ENCODE assay signal across 22 mouse cellular contexts in genomic region chr1:90176223-90176622, GRCm38 (mm10). TPM values are rescaled to one million over a fixed set of nuclear protein-coding genes. Genes with fewer than 3 reads are reported as not detected.
DNase-seq lines count a peak whose midpoint lies in the region; ATAC-seq and TF ChIP-seq lines count a peak whose summit lies in the region.
"Had no signal": no experiment of that assay in that cellular context is flagged by ENCODE, and none has a peak within 500 bp of the region (broad histone marks: within the 10 kb centered on the region; RNA-seq: fewer than 3 reads in every experiment).

No protein-coding gene starts in this region.

- WGBS in heart, postnatal 0 days: 28% methylated on average over 7 of the region's 7 CpGs
- 66% methylated on average over 7 of the region's 7 CpGs for WGBS in heart, embryonic 10.5 days
- WGBS in midbrain, postnatal 0 days: 56% methylated on average over 7 of the region's 7 CpGs
- WGBS in midbrain, embryonic 10.5 days: 87% methylated on average over 7 of the region's 7 CpGs
- WGBS in embryonic facial prominence, embryonic 14.5 days: 11% methylated on average over 7 of the region's 7 CpGs
- WGBS in intestine, postnatal 0 days: 64% methylated on average over 7 of the region's 7 CpGs

- no peaks in the 10 kb centered on the region for H3K4me1 ChIP-seq in heart, postnatal 0 days (ENCODE audit: control insufficient read depth, insufficient read depth)
- H3K4me1 ChIP-seq in heart, embryonic 10.5 days: peaks cover 11% of the 10 kb centered on the region
- no peaks in the 10 kb centered on the region for H3K4me1 ChIP-seq in midbrain, postnatal 0 days (ENCODE audit: insufficient read depth, low read length)
- H3K4me1 ChIP-seq in midbrain, embryonic 10.5 days: peaks cover 12% of the 10 kb centered on the region
- peaks cover 21% of the 10 kb centered on the region for H3K4me1 ChIP-seq in embryonic facial prominence, embryonic 14.5 days (ENCODE audit: control insufficient read depth, insufficient read depth, low read length)
- no peaks in the 10 kb centered on the region for H3K4me1 ChIP-seq in intestine, postnatal 0 days (replicated peaks; ENCODE audit: control insufficient read depth, insufficient read depth, low read length)

- no peaks in the 10 kb centered on the region for H3K36me3 ChIP-seq in heart, postnatal 0 days (replicated peaks; ENCODE audit: control insufficient read depth, insufficient read depth, low read length)
- H3K36me3 ChIP-seq in heart, embryonic 10.5 days: no peaks in the 10 kb centered on the region
- H3K36me3 ChIP-seq in midbrain, postnatal 0 days (ENCODE audit: insufficient read depth, low read length): no peaks in the 10 kb centered on the region
- no peaks in the 10 kb centered on the region for H3K36me3 ChIP-seq in midbrain, embryonic 10.5 days
- no peaks in the 10 kb centered on the region for H3K36me3 ChIP-seq in embryonic facial prominence, embryonic 14.5 days (ENCODE audit: control insufficient read depth, insufficient read depth, low read length)
- H3K36me3 ChIP-seq in intestine, postnatal 0 days (ENCODE audit: control insufficient read depth, insufficient read depth): no peaks in the 10 kb centered on the region
- H3K36me3 ChIP-seq: heart, embryonic 12.5 days had no signal

- TF ChIP-seq CTCF in heart, postnatal 0 days (IDR thresholded peaks at IDR 0.05; ENCODE audit: low read depth): no peak
- no peak for TF ChIP-seq CTCF in midbrain, postnatal 0 days (IDR thresholded peaks at IDR 0.05)
- TF ChIP-seq CTCF in intestine, postnatal 0 days (IDR thresholded peaks at IDR 0.05; ENCODE audit: low read depth): no peak

- no peak overlapping the region for H3K27ac ChIP-seq in heart, postnatal 0 days (ENCODE audit: low read depth)
- H3K27ac ChIP-seq in heart, embryonic 10.5 days: no peak overlapping the region
- H3K27ac ChIP-seq in midbrain, postnatal 0 days (ENCODE audit: low read depth, low read length): no peak overlapping the region
- H3K27ac ChIP-seq in midbrain, embryonic 10.5 days (replicated peaks): no peak overlapping the region
- H3K27ac ChIP-seq in embryonic facial prominence, embryonic 14.5 days (replicated peaks; ENCODE audit: low read depth, low read length): 0 out of 2 replicates have a peak overlapping the region, but pooled peaks have one; percentile 35
- no peak overlapping the region for H3K27ac ChIP-seq in intestine, postnatal 0 days (ENCODE audit: low read depth, low read length)
- H3K27ac ChIP-seq: forebrain, embryonic 13.5 days; gastrocnemius, adult 2 months; left cerebral cortex, adult 2 months had no signal

- TF ChIP-seq EP300 in heart, postnatal 0 days (IDR thresholded peaks at IDR 0.05; ENCODE audit: low read depth): no peak

- no peak; the same call in 1 of the 2 replicates for ATAC-seq in heart, postnatal 0 days (ENCODE audit: insufficient read depth, low read depth)
- no peak for ATAC-seq in midbrain, postnatal 0 days (ENCODE audit: low FRiP score)
- ATAC-seq in embryonic facial prominence, embryonic 14.5 days (ENCODE audit: low read depth): peak; percentile 77
- no peak for ATAC-seq in intestine, postnatal 0 days
- ATAC-seq: activated CD4-positive, CD25-positive, alpha-beta regulatory T cell, adult 4 months; CD4-positive, CD25-positive, alpha-beta regulatory T cell, adult 4 months; forebrain, embryonic 13.5 days had no signal

- peak; percentile 53 for DNase-seq in heart, postnatal 0 days (ENCODE audit: low spot score)
- no peak for DNase-seq in heart, embryonic 10.5 days (ENCODE audit: low spot score)
- peak; percentile 27 for DNase-seq in midbrain, postnatal 0 days (ENCODE audit: low spot score)
- no peak for DNase-seq in midbrain, embryonic 10.5 days (ENCODE audit: low spot score)
- DNase-seq in embryonic facial prominence, embryonic 14.5 days (ENCODE audit: low spot score): peak; percentile 93
- DNase-seq in telencephalon, adult 2 months (ENCODE audit: low read depth, low spot score): peak; percentile 16
- DNase-seq: adrenal gland, postnatal 10 days; cerebellum, adult 11 months; gastrocnemius, adult 2 months; heart, postnatal 4 days; kidney, postnatal 4 days; layer of hippocampus, adult 9-11 months; thymus, postnatal 4 days had no signal

- H3K9me3 ChIP-seq in heart, postnatal 0 days (replicated peaks; ENCODE audit: control insufficient read depth, low read length): no peaks in the 10 kb centered on the region
- no peaks in the 10 kb centered on the region for H3K9me3 ChIP-seq in heart, embryonic 10.5 days
- no peaks in the 10 kb centered on the region for H3K9me3 ChIP-seq in midbrain, postnatal 0 days (ENCODE audit: low read length)
- H3K9me3 ChIP-seq in midbrain, embryonic 10.5 days (replicated peaks): no peaks in the 10 kb centered on the region; the same call in 1 of the 2 replicates
- no peaks in the 10 kb centered on the region for H3K9me3 ChIP-seq in embryonic facial prominence, embryonic 14.5 days (ENCODE audit: control insufficient read depth, low read length)
- H3K9me3 ChIP-seq in intestine, postnatal 0 days (ENCODE audit: control insufficient read depth): no peaks in the 10 kb centered on the region
- H3K9me3 ChIP-seq: forebrain, embryonic 13.5 days; heart, embryonic 12.5 days had no signal

- no peaks in the 10 kb centered on the region for H3K27me3 ChIP-seq in heart, postnatal 0 days (ENCODE audit: control insufficient read depth, insufficient read depth, low read length)
- H3K27me3 ChIP-seq in heart, embryonic 10.5 days (ENCODE audit: insufficient read depth, poor library complexity, severe bottlenecking): 0 out of 2 replicates have a peak, but pooled peaks cover 12% of the 10 kb centered on the region
- no peaks in the 10 kb centered on the region for H3K27me3 ChIP-seq in midbrain, postnatal 0 days (ENCODE audit: insufficient read depth, low read length)
- H3K27me3 ChIP-seq in midbrain, embryonic 10.5 days (ENCODE audit: low read depth, poor library complexity, severe bottlenecking): no peaks in the 10 kb centered on the region
- H3K27me3 ChIP-seq in embryonic facial prominence, embryonic 14.5 days (replicated peaks; ENCODE audit: control insufficient read depth, insufficient read depth, low read length): no peaks in the 10 kb centered on the region
- H3K27me3 ChIP-seq in intestine, postnatal 0 days (replicated peaks; ENCODE audit: control insufficient read depth, insufficient read depth, low read length): no peaks in the 10 kb centered on the region
- H3K27me3 ChIP-seq: forebrain, embryonic 13.5 days; heart, embryonic 12.5 days had no signal

- H3K9ac ChIP-seq in heart, postnatal 0 days (replicated peaks; ENCODE audit: low read depth, low read length): no peak overlapping the region
- H3K9ac ChIP-seq in midbrain, postnatal 0 days (replicated peaks; ENCODE audit: low read length, poor library complexity, severe bottlenecking): no peak overlapping the region
- H3K9ac ChIP-seq in embryonic facial prominence, embryonic 14.5 days (ENCODE audit: low read depth, low read length): no peak overlapping the region
- H3K9ac ChIP-seq in intestine, postnatal 0 days (ENCODE audit: low read depth, low read length): no peak overlapping the region
- H3K9ac ChIP-seq: forebrain, embryonic 13.5 days; heart, embryonic 12.5 days had no signal

- no peak overlapping the region for H3K4me2 ChIP-seq in heart, postnatal 0 days (ENCODE audit: low read depth, low read length)
- no peak overlapping the region for H3K4me2 ChIP-seq in midbrain, postnatal 0 days (ENCODE audit: low read depth, low read length, poor library complexity, severe bottlenecking)
- no peak overlapping the region for H3K4me2 ChIP-seq in embryonic facial prominence, embryonic 14.5 days (ENCODE audit: low read depth, low read length)
- H3K4me2 ChIP-seq in intestine, postnatal 0 days (replicated peaks; ENCODE audit: low read depth): no peak overlapping the region
- H3K4me2 ChIP-seq: forebrain, embryonic 13.5 days; heart, embryonic 12.5 days had no signal

- H3K4me3 ChIP-seq in heart, postnatal 0 days (ENCODE audit: low read depth, low read length): no peak overlapping the region
- H3K4me3 ChIP-seq in heart, embryonic 10.5 days: no peak overlapping the region
- H3K4me3 ChIP-seq in midbrain, postnatal 0 days (ENCODE audit: low read depth, low read length): no peak overlapping the region
- no peak overlapping the region for H3K4me3 ChIP-seq in midbrain, embryonic 10.5 days
- no peak overlapping the region for H3K4me3 ChIP-seq in embryonic facial prominence, embryonic 14.5 days (ENCODE audit: low read depth, low read length)
- H3K4me3 ChIP-seq in intestine, postnatal 0 days (ENCODE audit: low read depth, low read length): no peak overlapping the region
- H3K4me3 ChIP-seq: forebrain, embryonic 13.5 days; gastrocnemius, adult 2 months; heart, embryonic 12.5 days; left cerebral cortex, adult 2 months had no signal

RNA-seq across cellular contexts. Expression of gene Iqca, which starts 23.0 kb away (rescaled TPM):
- total RNA-seq in heart, postnatal 0 days (2014; rRNA removed; ENCODE audit: low replicate concordance): not detected in 2 replicates
- polyA plus RNA-seq in heart, postnatal 0 days (2015; fragmentation: Nextera tagmentation; extraction: Ambion mirVana): 0.14 TPM in 1 of 2 replicates, not detected in the other
- 0.11 and 0.16 TPM in 2 replicates for polyA plus RNA-seq in heart, embryonic 10.5 days (2016; fragmentation: Nextera tagmentation; extraction: Ambion mirVana)
- 2.7 TPM in 1 of 2 replicates, not detected in the other for total RNA-seq in midbrain, postnatal 0 days (2014; rRNA removed)
- 0.55 and 0.83 TPM in 2 replicates for polyA plus RNA-seq in midbrain, postnatal 0 days (2015; fragmentation: Nextera tagmentation; extraction: Ambion mirVana)
- 0.15 and 0.30 TPM in 2 replicates for polyA plus RNA-seq in midbrain, embryonic 10.5 days (2016; fragmentation: Nextera tagmentation; extraction: Ambion mirVana)
- 0.73 and 1.8 TPM in 2 replicates for polyA plus RNA-seq in embryonic facial prominence, embryonic 14.5 days (2014; fragmentation: Nextera tagmentation; extraction: Ambion mirVana)
- polyA plus RNA-seq in intestine, postnatal 0 days (2015; fragmentation: Nextera tagmentation; extraction: Ambion mirVana): 0.13 and 0.47 TPM in 2 replicates
- total RNA-seq: adrenal gland, postnatal 10 days; gastrocnemius, adult 2 months; granulocyte monocyte progenitor cell, adult 5-6 weeks; heart, postnatal 4 days; megakaryocyte-erythroid progenitor cell, adult 5-6 weeks; monocyte, adult 5-6 weeks had no signal
- polyA plus RNA-seq: activated CD4-positive, CD25-positive, alpha-beta regulatory T cell, adult 4 months; CD4-positive, CD25-positive, alpha-beta regulatory T cell, adult 4 months; heart, embryonic 12.5 days had no signal

RNA-seq across cellular contexts. Expression of gene Ackr3, which starts 27.6 kb away (rescaled TPM):
- total RNA-seq in heart, postnatal 0 days (2014; rRNA removed; ENCODE audit: low replicate concordance): 13.5 and 21.3 TPM in 2 replicates
- 22.5 and 25.5 TPM in 2 replicates for polyA plus RNA-seq in heart, postnatal 0 days (2015; fragmentation: Nextera tagmentation; extraction: Ambion mirVana)
- polyA plus RNA-seq in heart, embryonic 10.5 days (2016; fragmentation: Nextera tagmentation; extraction: Ambion mirVana): 24.7 and 25.5 TPM in 2 replicates
- total RNA-seq in midbrain, postnatal 0 days (2014; rRNA removed): 7.9 and 9.6 TPM in 2 replicates
- polyA plus RNA-seq in midbrain, postnatal 0 days (2015; fragmentation: Nextera tagmentation; extraction: Ambion mirVana): 4.5 and 5.7 TPM in 2 replicates
- polyA plus RNA-seq in midbrain, embryonic 10.5 days (2016; fragmentation: Nextera tagmentation; extraction: Ambion mirVana): 26.3 and 30.9 TPM in 2 replicates
- polyA plus RNA-seq in embryonic facial prominence, embryonic 14.5 days (2014; fragmentation: Nextera tagmentation; extraction: Ambion mirVana): 27.0 and 32.2 TPM in 2 replicates
- polyA plus RNA-seq in intestine, postnatal 0 days (2015; fragmentation: Nextera tagmentation; extraction: Ambion mirVana): 8.9 and 9.2 TPM in 2 replicates
- total RNA-seq: granulocyte monocyte progenitor cell, adult 5-6 weeks; megakaryocyte-erythroid progenitor cell, adult 5-6 weeks; monocyte, adult 5-6 weeks had no signal
- polyA plus RNA-seq: CD4-positive, CD25-positive, alpha-beta regulatory T cell, adult 4 months had no signal

Comparison
In these comparisons a context has a peak if more than half of its experiments do, and no peak if none do; other contexts are left out.
1. DNase-seq: peak in heart, postnatal 0 days (single experiment), midbrain, postnatal 0 days (single experiment), embryonic facial prominence, embryonic 14.5 days (single experiment) and telencephalon, adult 2 months (single experiment); none in heart, embryonic 10.5 days (single experiment) and midbrain, embryonic 10.5 days (single experiment).